Mouse (Mus musculus) adrenal gland (tissue): Measurements from ENCODE around the gene Sntb2.
"Not testable (repeated sequence)": the region's sequence is repeated elsewhere in the genome, so short reads cannot be mapped to it uniquely, and the experiment has no call there.

ENCODE experiments used
- intact Hi-C: fragments of 180-260 bp; cut with DNase I; formaldehyde crosslinking; loops from one replicate; pipeline ENCODE4 v1.15.1; 2025

Sntb2 gene

GRCm38 (mm10) chr8:106964573-106964972, 29.0 kb downstream of the Sntb2 start:
- intact Hi-C loops, result no loop called here

- intact Hi-C loops, result no loop called here
Measured at GRCm38 (mm10) chr8:106969964-106970363, 34.4 kb downstream of the Sntb2 start.

GRCm38 (mm10) chr8:106971916-106972315, 36.4 kb downstream of the Sntb2 start:
- intact Hi-C loops, result no loop called here

- intact Hi-C loops, result no loop called here
Measured at GRCm38 (mm10) chr8:106972538-106973264, 37.2 kb downstream of the Sntb2 start.

- intact Hi-C loops, result not testable (repeated sequence)
Measured at GRCm38 (mm10) chr8:106973526-106973925, 38.0 kb downstream of the Sntb2 start.

GRCm38 (mm10) chr8:106974754-106975153, 39.2 kb downstream of the Sntb2 start:
- intact Hi-C loops, result loop anchor here (5.0 kb wide), 1 partner anchor 32 kb away; no protein-coding TSS in a partner anchor

- intact Hi-C loops, result loop anchor here (5.0 kb wide), 1 partner anchor 33 kb away; no protein-coding TSS in a partner anchor
Measured at GRCm38 (mm10) chr8:106975764-106976163, 40.2 kb downstream of the Sntb2 start.

GRCm38 (mm10) chr8:106976436-106976835, 40.9 kb downstream of the Sntb2 start:
- intact Hi-C loops, result loop anchor here (5.0 kb wide), 1 partner anchor 34 kb away; no protein-coding TSS in a partner anchor

- intact Hi-C loops, result loop anchor here (5.0 kb wide), 1 partner anchor 37 kb away; no protein-coding TSS in a partner anchor
Measured at GRCm38 (mm10) chr8:106978755-106979251, 43.3 kb downstream of the Sntb2 start.

GRCm38 (mm10) chr8:106985404-106985821, 49.9 kb downstream of the Sntb2 start:
- intact Hi-C loops, result no loop called here

- intact Hi-C loops, result no loop called here
Measured at GRCm38 (mm10) chr8:106985951-106986350, 50.4 kb downstream of the Sntb2 start.

GRCm38 (mm10) chr8:106987557-106987956, 52.0 kb downstream of the Sntb2 start:
- intact Hi-C loops, result no loop called here

- intact Hi-C loops, result no loop called here
Measured at GRCm38 (mm10) chr8:106991393-106991792, 55.8 kb downstream of the Sntb2 start.

- intact Hi-C loops, result not testable (repeated sequence)
Measured at GRCm38 (mm10) chr8:106996339-106996738, 60.8 kb downstream of the Sntb2 start.

- intact Hi-C loops, result no loop called here
Measured at GRCm38 (mm10) chr8:106997416-106997815, 61.9 kb downstream of the Sntb2 start.

- intact Hi-C loops, result no loop called here
Measured at GRCm38 (mm10) chr8:106999068-106999467, 63.5 kb downstream of the Sntb2 start.

- intact Hi-C loops, result loop anchor here (2.0 to 5.0 kb wide), 3 partner anchors 90 to 305 kb away; no protein-coding TSS in a partner anchor
Measured at GRCm38 (mm10) chr8:107002532-107002931, 67.0 kb downstream of the Sntb2 start.

- intact Hi-C loops, result no loop called here
Measured at GRCm38 (mm10) chr8:107007795-107008194, 72.2 kb downstream of the Sntb2 start.

- intact Hi-C loops, result no loop called here
Measured at GRCm38 (mm10) chr8:107012666-107013065, 77.1 kb downstream of the Sntb2 start.

GRCm38 (mm10) chr8:107014915-107015314, 79.4 kb downstream of the Sntb2 start:
- intact Hi-C loops, result no loop called here

GRCm38 (mm10) chr8:107023479-107023878, 87.9 kb downstream of the Sntb2 start:
- intact Hi-C loops, result no loop called here

GRCm38 (mm10) chr8:107029310-107029709, 93.8 kb downstream of the Sntb2 start:
- intact Hi-C loops, result no loop called here

GRCm38 (mm10) chr8:107030058-107030457, 94.5 kb downstream of the Sntb2 start:
- intact Hi-C loops, result no loop called here
